Mouse (Mus musculus) ovary, adult 10 weeks (tissue): ENCODE data around the gene Kbtbd2. TPM values are rescaled to one million over a fixed set of nuclear protein-coding genes. Genes with fewer than 3 reads are reported as not detected.

ENCODE experiments used
- polyA plus RNA-seq: library from polyadenylated mRNA; stranded (reverse); fragments of 350-450 nt; fragmentation: Illumina TruSeq; extraction: RNeasy Lipid Tissue Mini Kit (QIAGEN cat#74804); gene quantifications from one replicate; pipeline ENCODE4 v1.2.3, GENCODE M21; 2014

Gene Kbtbd2
- 76.9 TPM for polyA plus RNA-seq

DNA sequence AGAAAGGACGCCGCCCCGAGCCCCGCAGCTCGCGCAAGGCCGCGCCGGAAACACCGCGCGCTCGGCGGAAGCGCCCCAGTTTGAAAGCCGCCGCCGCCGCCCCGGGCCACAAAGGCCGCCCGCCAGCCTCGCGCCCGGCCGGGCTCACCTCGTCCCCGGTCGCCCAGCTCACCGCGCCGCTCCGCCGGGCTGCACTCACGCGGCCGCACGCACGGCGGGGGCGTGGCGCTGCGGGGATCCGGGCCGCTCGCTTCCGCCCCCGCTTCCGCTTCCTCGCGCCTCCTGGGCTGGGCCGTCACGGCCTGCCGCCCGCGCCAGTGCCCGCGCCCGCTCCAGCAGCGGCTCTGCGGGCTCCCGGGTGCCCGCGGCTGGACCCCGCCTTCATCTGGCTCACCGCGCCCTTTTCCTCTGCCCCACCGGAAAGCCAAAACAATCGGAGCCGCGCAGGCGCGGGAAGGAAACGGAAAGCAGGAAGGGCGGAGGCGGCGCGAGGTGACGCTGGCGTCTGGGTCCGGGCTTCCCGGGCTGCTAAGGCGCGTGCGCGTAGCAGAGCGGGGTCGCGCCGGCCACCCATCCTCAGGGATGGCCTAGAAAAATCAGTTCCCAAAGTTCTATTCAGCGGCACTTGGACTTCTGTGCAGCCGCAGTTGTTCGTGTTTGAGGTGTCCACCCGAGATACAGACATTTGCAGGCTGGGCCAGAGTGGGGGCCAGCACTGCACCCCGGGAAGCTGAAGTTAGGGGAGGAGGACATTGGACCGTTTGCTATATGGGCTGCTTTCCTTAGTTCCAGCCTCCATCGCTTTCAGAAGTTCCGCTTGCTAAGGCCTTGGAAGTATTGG is at the start of gene Kbtbd2:
Gene Kbtbd2 (minus strand): TSS at position 503 of the 841 bp plus-strand sequence.

DNA sequence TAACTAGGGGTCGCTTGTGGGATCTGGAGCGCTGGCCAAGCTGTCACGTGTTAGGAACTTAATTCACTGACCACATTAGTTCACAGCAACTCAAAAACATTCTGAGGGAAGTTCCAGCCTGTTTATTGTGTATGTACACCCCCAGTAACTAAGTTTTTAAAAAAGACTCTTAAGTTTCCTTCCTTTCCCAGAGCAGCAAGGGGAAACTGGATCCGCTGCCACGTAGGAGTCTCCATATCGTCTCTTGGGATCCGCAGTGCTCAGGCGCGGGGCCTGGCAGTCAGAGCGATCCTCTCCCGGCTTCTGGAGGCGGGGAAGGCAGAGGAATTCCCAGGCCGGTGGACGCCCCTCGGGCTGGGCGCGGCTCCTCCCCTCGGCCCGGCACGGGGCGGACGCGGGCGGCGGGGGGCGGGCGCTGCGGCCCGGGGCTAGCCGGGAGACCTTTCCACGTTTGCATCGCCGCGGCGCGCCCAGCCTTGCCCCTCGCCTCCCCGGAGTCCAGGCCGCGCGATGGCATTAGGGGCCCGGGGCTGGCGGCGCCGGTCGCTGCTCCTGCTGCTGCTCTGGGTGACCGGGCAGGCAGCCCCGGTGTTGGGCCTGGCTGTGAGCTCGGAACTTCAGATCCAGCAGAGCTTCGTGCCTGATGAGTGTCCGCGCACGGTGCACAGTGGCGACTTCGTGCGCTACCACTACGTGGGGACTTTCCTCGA is 34.2 kb upstream of the Kbtbd2 start, which contains the start of gene Fkbp9:
Gene Fkbp9 (plus strand): TSS at position 363 of the 710 bp plus-strand sequence.

Other genes with a start within 250 kb of the Kbtbd2 start
- gene Pde1c, start 228.7 kb downstream of the Kbtbd2 start, polyA plus RNA-seq, result 0.77 TPM
- 159 TPM for gene Lsm5, start 93.1 kb downstream of the Kbtbd2 start, polyA plus RNA-seq
- 64.9 TPM for gene Avl9, start 82.9 kb downstream of the Kbtbd2 start, polyA plus RNA-seq
- 132 TPM for gene Fkbp9, start 34.2 kb upstream of the Kbtbd2 start, polyA plus RNA-seq
- 128 TPM for gene Nt5c3, start 126.1 kb upstream of the Kbtbd2 start, polyA plus RNA-seq
- 0.46 TPM for gene Vmn1r4, start 126.2 kb upstream of the Kbtbd2 start, polyA plus RNA-seq
- not detected for gene Vmn1r5, start 172.5 kb upstream of the Kbtbd2 start, polyA plus RNA-seq
- gene Vmn1r6, start 199.4 kb upstream of the Kbtbd2 start, polyA plus RNA-seq, result not detected
- gene Vmn1r7, start 227.5 kb upstream of the Kbtbd2 start, polyA plus RNA-seq, result not detected
- not detected for gene Vmn1r8, start 234.5 kb upstream of the Kbtbd2 start, polyA plus RNA-seq